In genomic region chr8:88221353-88221752, GRCm38 (mm10) we compare ENCODE assay signal across 19 mouse cellular contexts. TPM values are rescaled to one million over a fixed set of nuclear protein-coding genes. Genes with fewer than 3 reads are reported as not detected.
DNase-seq lines count a peak whose midpoint lies in the region; ATAC-seq and TF ChIP-seq lines count a peak whose summit lies in the region.
"Had no signal": no experiment of that assay in that cellular context is flagged by ENCODE, and none has a peak within 500 bp of the region (broad histone marks: within the 10 kb centered on the region; RNA-seq: fewer than 3 reads in every experiment).

No protein-coding gene starts in this region.

- H3K4me2 ChIP-seq in kidney, postnatal 0 days (ENCODE audit: low read length): no peak overlapping the region
- H3K4me2 ChIP-seq in kidney, embryonic 16.5 days (replicated peaks; ENCODE audit: low read depth, low read length): no peak overlapping the region
- no peak overlapping the region for H3K4me2 ChIP-seq in lung, embryonic 15.5 days
- H3K4me2 ChIP-seq: embryonic facial prominence, embryonic 12.5 days; forebrain, embryonic 12.5 days; heart, embryonic 15.5 days; hindbrain, embryonic 12.5 days; liver, embryonic 15.5 days had no signal

- no peaks in the 10 kb centered on the region for H3K9me3 ChIP-seq in kidney, postnatal 0 days (replicated peaks; ENCODE audit: low read length)
- H3K9me3 ChIP-seq in kidney, embryonic 16.5 days (ENCODE audit: low read length): no peaks in the 10 kb centered on the region
- no peaks in the 10 kb centered on the region for H3K9me3 ChIP-seq in lung, embryonic 15.5 days
- H3K9me3 ChIP-seq: embryonic facial prominence, embryonic 12.5 days; forebrain, embryonic 12.5 days; heart, embryonic 15.5 days; hindbrain, embryonic 12.5 days; liver, embryonic 15.5 days had no signal

- no peak overlapping the region for H3K4me3 ChIP-seq in kidney, postnatal 0 days (replicated peaks; ENCODE audit: low read depth, low read length)
- no peak overlapping the region for H3K4me3 ChIP-seq in kidney, embryonic 16.5 days (ENCODE audit: low read length)
- no peak overlapping the region for H3K4me3 ChIP-seq in lung, embryonic 15.5 days
- no peak overlapping the region for H3K4me3 ChIP-seq in cerebellum, adult 2 months (replicated peaks; ENCODE audit: insufficient read depth, low read depth, low read length)
- H3K4me3 ChIP-seq: embryonic facial prominence, embryonic 12.5 days; forebrain, embryonic 12.5 days; heart, embryonic 15.5 days; hindbrain, embryonic 12.5 days; liver, embryonic 15.5 days had no signal

- no peak overlapping the region for H3K27ac ChIP-seq in kidney, postnatal 0 days
- no peak overlapping the region; the same call in 1 of the 2 replicates for H3K27ac ChIP-seq in kidney, embryonic 16.5 days (ENCODE audit: low read length)
- no peak overlapping the region for H3K27ac ChIP-seq in lung, embryonic 15.5 days
- no peak overlapping the region for H3K27ac ChIP-seq in cerebellum, adult 2 months (ENCODE audit: insufficient read depth, low read length)
- H3K27ac ChIP-seq: embryonic facial prominence, embryonic 12.5 days; forebrain, embryonic 12.5 days; heart, embryonic 15.5 days; hindbrain, embryonic 12.5 days; liver, embryonic 15.5 days had no signal

- no peak for TF ChIP-seq CTCF in kidney, postnatal 0 days (IDR thresholded peaks at IDR 0.05; ENCODE audit: low read depth)
- TF ChIP-seq CTCF in cerebellum, adult 2 months (IDR thresholded peaks at IDR 0.05; ENCODE audit: borderline replicate concordance, insufficient read depth, low read depth, low read length): no peak

- 34% methylated on average over 4 of the region's 4 CpGs for WGBS in kidney, postnatal 0 days
- 40% methylated on average over 4 of the region's 4 CpGs for WGBS in kidney, embryonic 16.5 days
- 41% methylated on average over 4 of the region's 4 CpGs for WGBS in lung, embryonic 15.5 days
- WGBS in cerebellum, adult 2 months: 68% methylated on average over 4 of the region's 4 CpGs

- peak; percentile 62 for DNase-seq in kidney, postnatal 0 days (ENCODE audit: low spot score)
- no peak for DNase-seq in lung, postnatal 4 days
- peak; percentile 24 for DNase-seq in ES-CJ7 (ENCODE audit: low read depth, low spot score)
- DNase-seq in frontal cortex, postnatal 14 days (ENCODE audit: low spot score in 2 of 2): no peak
- DNase-seq in cerebellum, adult 2 months: no peak
- DNase-seq: cerebellum, adult 11 months; cerebellum, postnatal 36 days; gastrocnemius, postnatal 36 days; layer of hippocampus, postnatal 36 days; midbrain, embryonic 14.5 days; spleen, adult 18-20 months had no signal

- H3K4me1 ChIP-seq in kidney, postnatal 0 days (replicated peaks; ENCODE audit: insufficient read depth, low read length): no peaks in the 10 kb centered on the region
- 0 out of 2 replicates have a peak, but pooled peaks cover 19% of the 10 kb centered on the region for H3K4me1 ChIP-seq in kidney, embryonic 16.5 days (ENCODE audit: insufficient read depth, low read length)
- peaks cover 9% of the 10 kb centered on the region; the same call in 1 of the 2 replicates for H3K4me1 ChIP-seq in lung, embryonic 15.5 days
- peaks cover 7% of the 10 kb centered on the region for H3K4me1 ChIP-seq in cerebellum, adult 2 months (ENCODE audit: control insufficient read depth, insufficient read depth, low read length)

- H3K9ac ChIP-seq in kidney, postnatal 0 days (ENCODE audit: low read depth, low read length): no peak overlapping the region
- no peak overlapping the region for H3K9ac ChIP-seq in kidney, embryonic 16.5 days (replicated peaks; ENCODE audit: low read length)
- H3K9ac ChIP-seq in lung, embryonic 15.5 days: no peak overlapping the region
- H3K9ac ChIP-seq: embryonic facial prominence, embryonic 12.5 days; forebrain, embryonic 12.5 days; heart, embryonic 15.5 days; hindbrain, embryonic 12.5 days; liver, embryonic 15.5 days had no signal

- no peaks in the 10 kb centered on the region for H3K27me3 ChIP-seq in kidney, postnatal 0 days (ENCODE audit: insufficient read depth, low read length)
- no peaks in the 10 kb centered on the region for H3K27me3 ChIP-seq in kidney, embryonic 16.5 days (ENCODE audit: insufficient read depth, low read length)
- no peaks in the 10 kb centered on the region for H3K27me3 ChIP-seq in lung, embryonic 15.5 days
- H3K27me3 ChIP-seq in cerebellum, adult 2 months (ENCODE audit: control insufficient read depth, insufficient read depth, low read length): no peaks in the 10 kb centered on the region
- H3K27me3 ChIP-seq: embryonic facial prominence, embryonic 12.5 days; forebrain, embryonic 12.5 days; heart, embryonic 15.5 days; hindbrain, embryonic 12.5 days; liver, embryonic 15.5 days had no signal

- no peak for TF ChIP-seq POLR2A in cerebellum, adult 2 months (IDR thresholded peaks at IDR 0.05; ENCODE audit: borderline replicate concordance, insufficient read depth, low read length)

- no peaks in the 10 kb centered on the region for H3K36me3 ChIP-seq in kidney, postnatal 0 days (ENCODE audit: insufficient read depth, low read length)
- no peaks in the 10 kb centered on the region for H3K36me3 ChIP-seq in kidney, embryonic 16.5 days (ENCODE audit: insufficient read depth, low read length)
- no peaks in the 10 kb centered on the region for H3K36me3 ChIP-seq in lung, embryonic 15.5 days
- H3K36me3 ChIP-seq: embryonic facial prominence, embryonic 12.5 days; forebrain, embryonic 12.5 days; heart, embryonic 15.5 days; hindbrain, embryonic 12.5 days; liver, embryonic 15.5 days had no signal

- no peak for ATAC-seq in kidney, postnatal 0 days (replicated peaks; ENCODE audit: low FRiP score, low read depth)
- no peak for ATAC-seq in kidney, embryonic 16.5 days (ENCODE audit: low FRiP score, low TSS enrichment)
- peak; percentile 42; the same call in 1 of the 2 replicates for ATAC-seq in lung, embryonic 15.5 days (ENCODE audit: borderline replicate concordance, extremely low read depth, low FRiP score, low TSS enrichment)
- peak; percentile 44 for ATAC-seq in granulocyte monocyte progenitor cell, adult 5-6 weeks (replicated peaks; ENCODE audit: poor library complexity, severe bottlenecking)

RNA-seq across cellular contexts. Expression of gene Tent4b, which starts 22.3 kb away (rescaled TPM):
- 7.3 and 7.6 TPM in 2 replicates for polyA plus RNA-seq in kidney, postnatal 0 days (2015; fragmentation: Nextera tagmentation; extraction: Ambion mirVana)
- 6.3 and 6.4 TPM in 2 replicates for polyA plus RNA-seq in kidney, embryonic 16.5 days (2015; fragmentation: Nextera tagmentation; extraction: Ambion mirVana)
- polyA plus RNA-seq in lung, embryonic 15.5 days (2015; fragmentation: Nextera tagmentation; extraction: Ambion mirVana): 8.4 and 8.6 TPM in 2 replicates
- total RNA-seq in granulocyte monocyte progenitor cell, adult 5-6 weeks (2014; fragmentation: Nextera tagmentation): 34.4 and 41.3 TPM in 2 replicates
- total RNA-seq in granulocyte monocyte progenitor cell, adult 5-6 weeks (2017): 34.6 and 37.6 TPM in 2 replicates
- 27.8 and 29.6 TPM in 2 replicates for polyA plus RNA-seq in cerebellum, adult 2 months (2012; rRNA removed)

RNA-seq across cellular contexts. Expression of gene Adcy7, which starts 50.9 kb away (rescaled TPM):
- 4.3 TPM in 2 replicates for polyA plus RNA-seq in kidney, postnatal 0 days (2015; fragmentation: Nextera tagmentation; extraction: Ambion mirVana)
- 3.0 and 3.7 TPM in 2 replicates for polyA plus RNA-seq in kidney, embryonic 16.5 days (2015; fragmentation: Nextera tagmentation; extraction: Ambion mirVana)
- polyA plus RNA-seq in lung, embryonic 15.5 days (2015; fragmentation: Nextera tagmentation; extraction: Ambion mirVana): 12.7 and 13.9 TPM in 2 replicates
- 41.0 and 43.7 TPM in 2 replicates for total RNA-seq in granulocyte monocyte progenitor cell, adult 5-6 weeks (2014; fragmentation: Nextera tagmentation)
- total RNA-seq in granulocyte monocyte progenitor cell, adult 5-6 weeks (2017): 32.9 and 35.0 TPM in 2 replicates
- 3.9 and 5.4 TPM in 2 replicates for polyA plus RNA-seq in cerebellum, adult 2 months (2012; rRNA removed)

Comparison
In these comparisons a context has a peak if more than half of its experiments do, and no peak if none do; other contexts are left out.
1. ATAC-seq: peak in lung, embryonic 15.5 days (single experiment) and granulocyte monocyte progenitor cell, adult 5-6 weeks (single experiment); none in kidney, postnatal 0 days (single experiment) and kidney, embryonic 16.5 days (single experiment).
2. DNase-seq: peak in kidney, postnatal 0 days (single experiment) and ES-CJ7 (single experiment); none in lung, postnatal 4 days (0 of 2), frontal cortex, postnatal 14 days (0 of 2) and cerebellum, adult 2 months (0 of 2).